Mouse (Mus musculus): ENCODE measurements around the gene Mdga2.

The Mdga2 gene

GRCm38 (mm10) chr12:67056621-67057020, 165.7 kb downstream of the Mdga2 start:
- no peak for DNase-seq (ENCODE audit: low spot score)

- DNase-seq (ENCODE audit: low spot score), result peak; percentile 4
These were observed 177.1 kb downstream of the Mdga2 start for GRCm38 (mm10) chr12:67045099-67045750.

DNA sequence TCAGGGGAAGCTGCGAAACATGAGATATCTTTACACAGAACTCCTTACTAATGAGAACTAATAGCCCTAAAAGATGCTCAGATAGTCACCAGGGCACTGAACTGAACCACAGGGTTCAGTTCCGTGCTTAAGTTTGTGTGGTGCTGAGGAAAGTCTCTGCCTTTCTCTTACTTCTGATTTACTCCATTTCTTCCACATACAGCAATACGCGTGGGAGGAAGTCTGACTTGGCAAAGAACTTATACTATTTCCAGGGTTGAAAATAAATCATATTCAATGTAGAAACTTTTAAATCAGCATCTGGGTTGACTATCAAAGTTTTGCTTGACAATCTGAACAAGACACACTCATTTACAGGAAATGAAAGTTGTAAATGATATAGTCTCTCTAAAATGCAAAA, 180.5 kb downstream of the Mdga2 start:
- DNase-seq (ENCODE audit: low spot score), result no peak

DNA sequence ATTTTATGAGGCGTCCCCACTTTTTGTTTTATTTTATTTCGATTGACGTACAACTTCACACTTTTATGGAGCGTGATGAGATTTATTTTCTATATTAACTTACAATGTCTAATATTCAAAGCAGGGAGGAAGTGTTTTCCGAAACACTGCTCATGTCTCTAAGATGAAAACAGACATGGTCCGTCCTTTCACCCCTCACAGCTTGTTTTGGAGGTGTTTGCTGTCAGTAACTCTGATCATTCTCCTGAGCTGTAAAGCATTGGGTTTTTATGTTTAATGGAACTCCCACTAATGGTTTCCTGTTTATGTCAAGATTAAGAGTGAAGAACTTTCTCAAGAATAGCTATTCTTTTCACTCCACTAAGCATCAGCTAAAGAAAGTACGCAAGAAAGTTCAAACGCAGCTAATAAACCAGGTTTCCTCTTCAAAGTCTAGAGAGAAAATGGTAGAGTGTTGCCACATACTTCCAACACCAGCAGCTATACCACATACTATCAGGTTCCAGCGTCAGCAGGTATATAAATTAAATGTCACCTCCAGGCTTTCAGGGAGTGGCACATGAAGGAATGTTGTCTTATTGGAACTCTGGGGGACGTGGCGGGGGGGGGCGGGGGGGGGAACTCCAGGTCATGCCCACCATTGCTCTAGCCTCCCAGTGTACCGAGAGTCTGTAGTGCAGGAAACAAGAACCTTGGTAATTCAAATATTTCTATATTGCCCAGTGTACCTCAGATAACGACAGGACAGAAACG, 186.7 kb downstream of the Mdga2 start:
- DNase-seq (ENCODE audit: low spot score), result no peak

DNA sequence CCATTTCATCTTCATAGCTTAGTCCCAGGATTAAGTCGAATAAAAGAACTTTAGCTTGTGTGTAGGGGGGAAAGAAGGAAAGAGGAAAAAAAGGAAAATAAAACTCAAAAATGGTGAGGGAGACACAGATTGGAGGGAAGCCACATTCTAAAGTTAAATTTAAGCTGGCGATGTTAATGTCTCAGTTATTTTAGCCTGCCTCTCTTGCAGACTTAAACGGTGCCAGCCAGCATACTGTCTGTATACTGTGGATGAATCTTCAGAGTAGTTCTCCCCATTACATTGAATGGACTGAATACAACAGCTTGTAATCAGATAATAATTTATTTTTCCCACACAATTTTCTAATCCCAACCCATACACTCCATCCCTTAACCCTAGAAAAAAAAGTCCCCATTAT, 205.2 kb downstream of the Mdga2 start:
- DNase-seq (ENCODE audit: low spot score), result no peak

GRCm38 (mm10) chr12:67011368-67011767, 211.0 kb downstream of the Mdga2 start:
- DNase-seq (ENCODE audit: low spot score), result no peak

GRCm38 (mm10) chr12:67010318-67010717, 212.0 kb downstream of the Mdga2 start:
- DNase-seq (ENCODE audit: low spot score), result no peak

DNA sequence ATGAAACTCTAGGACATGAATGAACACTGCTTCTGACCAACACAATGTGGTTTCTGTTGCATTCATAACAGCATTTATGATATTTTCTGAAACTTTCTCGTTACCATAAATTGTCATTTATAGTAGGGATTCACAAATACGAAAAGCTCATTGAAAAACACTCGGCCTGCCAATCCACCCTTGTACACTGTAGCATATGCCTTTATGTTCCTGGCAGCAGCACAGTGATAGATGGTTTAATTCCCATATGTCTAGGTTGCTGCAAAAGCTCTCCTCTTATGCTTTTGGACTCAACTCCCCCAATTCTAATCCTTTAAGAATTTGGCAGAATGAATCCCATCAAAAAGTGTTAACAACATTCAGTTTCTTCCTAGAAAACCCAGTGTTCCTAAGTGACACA, 213.2 kb downstream of the Mdga2 start:
- DNase-seq (ENCODE audit: low spot score), result no peak

GRCm38 (mm10) chr12:66954129-66954528, 268.2 kb downstream of the Mdga2 start:
- DNase-seq (ENCODE audit: low spot score), result no peak

DNA sequence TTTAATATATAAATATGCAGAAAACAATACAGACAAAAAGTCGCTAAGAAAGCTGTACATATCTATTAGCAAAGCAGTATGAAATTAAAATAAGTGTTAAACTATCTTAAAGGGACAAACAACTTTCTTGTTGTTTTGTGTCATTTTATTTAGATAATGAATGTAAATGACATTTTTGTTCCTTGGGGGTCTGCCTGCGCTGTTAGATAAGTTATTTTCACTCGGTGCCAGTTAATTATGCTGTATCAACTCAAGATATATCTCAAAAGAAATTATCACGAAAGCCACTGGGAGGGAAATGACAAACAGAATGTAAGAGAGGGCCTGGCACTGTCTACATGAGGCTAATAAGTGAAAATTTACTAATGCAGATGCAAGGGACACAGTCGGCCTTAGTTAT, 306.6 kb downstream of the Mdga2 start:
- DNase-seq (ENCODE audit: low spot score), result no peak

DNA sequence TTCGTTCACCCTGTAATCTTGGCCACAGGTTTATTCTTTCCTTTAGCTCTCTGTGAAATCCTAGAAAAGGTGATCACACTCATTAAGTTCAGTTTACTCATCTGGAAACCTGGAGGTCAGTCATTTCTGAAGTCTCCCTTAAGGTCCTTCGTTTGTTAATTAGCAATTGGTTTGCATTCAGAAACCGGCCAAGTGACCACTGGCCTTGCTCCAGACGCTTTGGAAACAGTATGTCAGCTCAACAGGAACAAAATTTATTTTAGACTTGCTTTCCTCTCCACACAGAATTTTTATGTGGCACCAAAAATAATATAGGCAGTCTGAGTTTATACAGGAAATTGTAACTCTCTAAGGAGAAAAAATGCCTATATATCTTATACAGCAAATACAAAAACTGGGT, 323.0 kb downstream of the Mdga2 start:
- no peak for DNase-seq (ENCODE audit: low spot score)

- DNase-seq (ENCODE audit: low spot score), result no peak
These were observed 325.6 kb downstream of the Mdga2 start for GRCm38 (mm10) chr12:66896790-66897189.

- DNase-seq (ENCODE audit: low spot score), result no peak
These were observed 332.1 kb downstream of the Mdga2 start for GRCm38 (mm10) chr12:66890296-66890695.

DNA sequence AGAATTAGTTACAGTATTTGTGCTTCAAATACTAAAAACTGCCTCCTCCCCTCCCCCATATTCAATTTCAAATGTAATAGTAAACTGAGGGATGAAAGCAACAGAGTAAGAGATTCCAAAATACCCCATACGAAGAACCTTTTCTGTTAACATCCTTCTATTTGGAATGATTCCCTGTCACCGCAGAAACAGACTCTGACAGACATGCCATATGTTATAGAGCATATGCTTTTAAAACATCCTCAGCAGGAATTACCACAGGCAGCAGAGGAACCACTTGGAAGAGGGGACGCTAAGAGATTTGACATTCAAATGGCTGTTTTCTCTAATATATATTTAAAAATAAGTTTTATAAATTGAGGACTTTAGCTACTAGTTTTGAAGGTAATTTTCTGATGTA, 333.1 kb downstream of the Mdga2 start:
- no peak for DNase-seq (ENCODE audit: low spot score)

DNA sequence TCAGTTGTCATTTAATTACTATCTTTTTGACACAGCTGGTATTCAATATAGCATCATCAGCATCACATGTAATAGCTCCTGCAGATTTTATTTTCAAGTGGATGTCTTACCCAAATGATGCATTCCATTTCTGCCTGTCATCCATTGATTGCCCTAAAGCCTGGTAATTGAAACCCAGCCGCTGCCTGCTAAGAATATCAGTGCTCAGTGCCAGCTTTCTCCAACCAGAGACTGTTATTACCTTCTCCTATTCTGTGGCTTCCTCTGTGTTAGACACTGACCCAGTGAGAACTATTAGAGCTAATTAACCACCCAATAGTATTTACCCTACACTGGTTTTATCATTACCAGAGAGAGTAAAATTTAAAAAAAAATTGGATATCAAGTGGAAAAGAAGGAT, 333.7 kb downstream of the Mdga2 start:
- no peak for DNase-seq (ENCODE audit: low spot score)

- DNase-seq (ENCODE audit: low spot score), result no peak
These were observed 356.1 kb downstream of the Mdga2 start for GRCm38 (mm10) chr12:66866199-66866598.

GRCm38 (mm10) chr12:66853167-66853566, 369.2 kb downstream of the Mdga2 start:
- DNase-seq (ENCODE audit: low spot score), result peak; percentile 57

DNA sequence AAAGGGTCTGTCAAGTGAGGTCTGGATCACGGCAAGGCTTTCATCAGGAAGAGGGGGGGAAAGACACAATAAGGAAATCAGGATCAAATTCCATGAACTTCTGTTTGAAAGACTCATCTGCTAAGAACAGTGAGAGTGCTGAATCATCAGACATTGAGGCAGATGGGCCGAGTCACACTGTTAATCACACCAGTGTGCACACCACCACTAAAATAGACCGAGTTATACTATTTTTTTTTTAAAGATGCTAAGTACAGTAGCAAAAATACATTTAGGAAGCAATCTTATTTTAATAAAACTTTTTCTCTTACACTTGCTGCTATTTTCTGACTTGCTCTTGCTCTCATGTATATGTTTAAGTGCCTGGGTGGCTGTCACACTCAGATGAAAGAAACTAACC, 382.0 kb downstream of the Mdga2 start:
- DNase-seq (ENCODE audit: low spot score), result no peak

GRCm38 (mm10) chr12:66755653-66756052, 466.7 kb downstream of the Mdga2 start:
- no peak for DNase-seq (ENCODE audit: low spot score)

DNA sequence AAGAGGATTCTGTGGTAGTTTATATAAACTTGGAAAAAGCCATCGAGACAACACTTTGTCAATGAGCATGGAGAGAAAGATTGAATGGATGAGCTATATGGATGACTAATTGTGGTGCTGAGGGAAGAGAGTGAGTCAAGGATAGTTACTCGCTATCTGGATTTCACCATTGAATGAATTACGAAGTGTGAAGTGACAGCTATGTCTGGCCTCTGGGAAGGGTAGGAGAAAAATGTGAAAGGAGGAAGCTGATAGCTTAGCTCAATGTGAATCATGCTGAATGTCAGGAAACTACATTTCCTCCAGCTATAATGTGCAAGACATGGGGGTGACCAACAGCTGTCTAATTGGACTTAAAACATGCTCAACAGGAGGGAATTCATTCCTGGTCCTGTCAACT, 487.8 kb downstream of the Mdga2 start:
- DNase-seq (ENCODE audit: low spot score), result peak; percentile 15

DNA sequence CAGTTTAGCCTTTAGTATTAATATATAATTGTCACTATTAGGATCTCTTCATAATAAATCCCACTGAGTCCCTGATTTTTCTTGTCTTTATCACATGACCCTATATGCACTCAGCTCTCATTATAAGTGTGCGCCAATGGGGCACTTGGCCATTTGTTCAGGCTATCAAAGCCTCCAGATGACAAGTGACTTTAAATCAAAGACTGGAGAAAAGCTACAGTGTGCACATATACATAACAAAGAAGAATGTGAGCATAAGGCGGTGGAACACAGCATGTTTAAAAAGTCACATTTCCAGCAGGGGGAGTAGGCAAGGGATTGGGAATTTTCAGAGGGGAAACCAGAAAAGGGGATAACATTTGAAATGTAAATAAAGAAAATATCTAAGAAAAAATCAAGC, 497.9 kb downstream of the Mdga2 start:
- no peak for DNase-seq (ENCODE audit: low spot score)

GRCm38 (mm10) chr12:66708334-66708733, 514.0 kb downstream of the Mdga2 start:
- DNase-seq (ENCODE audit: low spot score), result no peak

DNA sequence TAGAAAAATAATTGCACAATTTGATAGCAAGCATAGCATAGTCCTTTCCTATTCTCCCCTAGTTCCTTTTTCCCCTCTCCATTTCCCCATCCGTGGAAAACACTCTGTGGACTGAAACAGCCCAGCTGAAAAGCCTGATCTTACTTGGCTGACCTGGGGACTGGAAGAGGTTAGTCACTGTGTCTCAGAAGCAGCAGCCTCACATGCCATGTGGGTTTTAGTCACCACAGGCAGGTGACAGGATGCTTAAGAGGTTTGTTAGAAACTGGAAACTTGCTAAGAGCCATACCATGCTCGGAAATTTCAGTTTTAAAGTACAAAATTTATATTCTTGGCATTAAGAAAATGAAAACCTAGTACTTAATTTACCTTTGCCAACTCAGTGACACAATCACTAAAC, 514.9 kb downstream of the Mdga2 start:
- DNase-seq (ENCODE audit: low spot score), result no peak

GRCm38 (mm10) chr12:66705015-66705414, 517.3 kb downstream of the Mdga2 start:
- no peak for DNase-seq (ENCODE audit: low spot score)
